Mouse (Mus musculus): ENCODE results near the gene Fam170b.

Gene Fam170b

GRCm38 (mm10) chr14:32833847-32834246, at the start of gene Fam170b:
Gene Fam170b, plus strand, starts transcription at chr14:32833962.
- DNase-seq, result no peak

DNA sequence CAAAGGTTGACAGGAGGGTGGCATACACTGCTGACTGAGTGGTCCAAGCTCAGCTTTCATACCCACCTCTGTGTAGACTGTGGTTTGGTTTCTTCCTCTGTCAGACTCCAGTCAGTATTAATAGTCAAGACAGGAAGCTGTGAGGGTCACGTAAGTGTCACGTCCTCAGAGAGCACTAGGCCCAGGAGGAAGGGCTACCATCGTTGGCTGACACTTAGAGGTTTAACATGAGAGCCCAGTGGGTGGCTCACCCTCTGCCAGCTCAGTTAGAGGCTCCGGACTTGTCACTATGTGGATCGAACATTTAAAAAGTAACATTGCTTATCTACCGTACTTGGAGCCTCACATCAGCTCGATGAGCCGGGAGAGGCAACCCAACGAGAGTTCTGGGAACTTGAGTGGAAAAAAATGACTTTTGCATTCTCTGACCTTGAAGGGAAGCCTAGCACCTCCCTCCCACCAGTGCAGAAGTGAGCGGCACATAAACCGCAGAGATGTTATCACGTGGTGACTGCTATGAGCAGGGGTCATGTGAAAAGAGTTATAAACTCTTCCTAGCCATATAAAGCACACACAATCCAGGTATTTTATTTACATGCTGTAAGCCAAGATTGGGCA, 49.5 kb upstream of the Fam170b start:
- DNase-seq, result no peak

- no peak for DNase-seq
Observed at GRCm38 (mm10) chr14:32784748-32785134, 49.0 kb upstream of the Fam170b start.

DNA sequence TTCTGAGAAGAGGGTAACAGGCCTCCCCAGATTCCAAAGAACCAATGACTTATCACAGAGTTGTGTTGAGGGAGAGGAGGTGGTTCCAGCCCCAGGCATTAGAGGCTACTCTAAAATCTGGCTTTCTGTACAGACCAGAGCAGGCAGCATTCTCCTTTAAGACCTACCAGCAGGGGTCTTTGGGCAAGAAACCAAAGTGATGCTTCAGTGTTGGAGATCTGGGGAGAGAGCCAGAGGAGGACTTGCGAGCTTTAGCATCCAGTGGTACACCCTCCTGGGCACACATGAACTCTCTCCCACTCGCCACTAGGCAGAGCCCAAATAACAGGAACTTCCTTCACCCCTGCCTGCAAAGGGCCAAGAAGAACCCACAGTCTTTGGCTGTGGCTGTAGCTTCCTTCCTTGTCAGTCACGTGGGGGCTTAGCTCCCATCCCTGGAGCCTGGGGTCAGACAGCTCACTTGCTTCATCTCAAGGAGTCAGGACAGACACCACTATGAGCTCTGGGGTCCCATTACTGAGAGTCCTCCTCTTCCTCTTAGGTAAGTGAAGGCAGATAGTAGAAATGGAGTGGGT, 48.1 kb upstream of the Fam170b start, which contains the start of gene Tmem273:
Gene Tmem273 (plus strand): TSS at position 408 of the 575 bp plus-strand sequence.
- peak in 1 of 2 experiments; percentile 4 for DNase-seq

DNA sequence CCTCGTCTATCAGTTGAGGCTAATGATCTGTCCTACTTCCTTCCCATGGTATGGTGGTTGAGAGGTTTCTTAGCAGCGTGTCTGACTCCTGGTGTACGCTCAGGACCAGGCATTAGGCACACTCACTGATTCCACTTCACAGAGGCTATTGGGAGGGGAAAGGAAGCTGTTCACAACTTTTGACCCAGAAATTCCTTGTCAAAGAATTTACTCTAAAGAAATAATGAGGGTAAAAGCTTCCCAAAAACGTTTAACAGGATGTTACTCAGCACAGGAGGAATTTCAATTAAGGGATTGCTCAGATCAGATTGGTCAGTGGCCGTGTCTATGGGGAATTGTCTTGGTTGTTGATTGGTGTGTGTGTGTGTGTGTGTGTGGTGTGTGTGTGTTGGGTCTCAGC, 46.1 kb upstream of the Fam170b start:
- DNase-seq, result no peak

DNA sequence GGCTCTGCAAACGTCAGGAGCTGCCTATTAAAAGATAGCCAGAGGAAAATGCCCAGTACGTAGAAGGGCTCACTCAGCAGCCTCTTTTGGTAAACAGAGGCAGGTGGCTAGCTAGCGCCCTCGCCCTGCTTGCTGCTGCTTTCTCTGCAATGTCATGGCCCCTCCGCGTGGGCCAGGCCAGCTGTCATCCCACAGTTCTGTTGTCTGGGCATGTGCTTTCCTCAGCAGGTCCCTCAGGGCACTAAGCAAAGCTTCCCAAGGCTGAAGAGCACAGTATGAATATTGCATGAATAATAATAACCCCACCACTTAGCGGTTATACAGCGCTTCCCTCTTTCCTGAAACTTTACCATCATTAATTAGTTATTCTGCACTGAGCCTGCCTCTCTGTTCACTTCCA, 37.4 kb upstream of the Fam170b start:
- DNase-seq, result no peak

DNA sequence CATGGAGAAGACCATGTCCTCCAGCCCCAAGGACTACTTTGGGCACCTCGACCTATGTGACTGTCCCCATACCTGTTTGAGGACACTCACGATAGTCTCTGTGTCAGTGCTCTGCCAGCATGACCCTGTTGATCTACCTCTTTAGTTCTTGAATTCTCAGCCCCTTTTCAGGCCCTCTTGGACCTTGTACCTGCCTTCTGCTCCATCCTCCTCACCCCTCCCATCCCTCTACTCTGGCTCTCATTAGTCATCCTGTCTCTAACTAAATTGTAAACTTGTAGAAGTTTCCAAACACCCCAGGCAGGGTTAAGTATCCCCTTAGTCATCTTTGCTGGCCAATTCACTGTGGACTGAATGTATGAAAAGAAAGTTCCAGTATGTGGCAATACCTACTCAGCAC, 36.0 kb upstream of the Fam170b start:
- DNase-seq, result no peak

GRCm38 (mm10) chr14:32798355-32798754, 35.4 kb upstream of the Fam170b start:
- DNase-seq, result no peak

DNA sequence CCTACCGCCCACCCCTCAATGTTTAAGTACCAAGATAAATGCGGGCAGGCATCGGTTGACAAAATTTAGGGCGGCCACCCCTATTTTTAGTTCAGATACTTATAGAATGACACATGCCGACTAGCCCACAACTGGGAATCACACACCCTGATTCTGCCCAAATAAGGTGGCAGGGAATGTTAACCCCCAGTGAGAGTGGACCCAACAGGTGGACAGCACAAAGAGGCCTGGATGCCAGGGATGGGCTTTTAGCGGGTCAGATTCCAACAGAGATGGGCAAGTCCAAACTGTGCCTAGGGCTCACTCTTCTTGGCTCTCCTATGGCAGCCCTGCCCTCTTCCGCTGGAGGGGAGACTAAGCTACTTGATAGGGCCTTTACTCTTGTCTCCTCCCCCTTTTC, 33.7 kb upstream of the Fam170b start:
- DNase-seq, result no peak

GRCm38 (mm10) chr14:32801016-32801661, 32.6 kb upstream of the Fam170b start:
- peak in 1 of 2 experiments; percentile 11 for DNase-seq

- DNase-seq, result no peak
Observed at GRCm38 (mm10) chr14:32801662-32802024, 32.1 kb upstream of the Fam170b start.

DNA sequence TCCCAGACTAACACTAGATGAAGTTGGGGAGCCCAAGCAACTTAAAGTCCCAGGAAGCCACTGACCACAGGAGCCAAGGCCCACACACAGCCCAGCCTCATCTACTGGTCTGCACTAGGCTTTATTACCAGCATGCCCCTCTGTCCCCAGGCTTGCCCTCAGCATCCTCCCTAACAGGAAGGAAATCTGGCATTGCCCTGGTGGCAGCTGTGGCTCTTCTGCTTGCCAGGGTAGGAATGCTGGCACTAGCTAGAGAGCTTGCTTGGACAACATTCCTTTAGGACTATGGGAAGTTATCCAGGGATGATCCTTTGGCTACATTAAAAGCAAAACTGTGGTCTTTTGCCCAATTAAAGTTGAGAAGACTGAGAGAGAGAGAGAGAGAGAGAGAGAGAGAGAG, 23.7 kb upstream of the Fam170b start:
- peak in 1 of 2 experiments; percentile 8 for DNase-seq

DNA sequence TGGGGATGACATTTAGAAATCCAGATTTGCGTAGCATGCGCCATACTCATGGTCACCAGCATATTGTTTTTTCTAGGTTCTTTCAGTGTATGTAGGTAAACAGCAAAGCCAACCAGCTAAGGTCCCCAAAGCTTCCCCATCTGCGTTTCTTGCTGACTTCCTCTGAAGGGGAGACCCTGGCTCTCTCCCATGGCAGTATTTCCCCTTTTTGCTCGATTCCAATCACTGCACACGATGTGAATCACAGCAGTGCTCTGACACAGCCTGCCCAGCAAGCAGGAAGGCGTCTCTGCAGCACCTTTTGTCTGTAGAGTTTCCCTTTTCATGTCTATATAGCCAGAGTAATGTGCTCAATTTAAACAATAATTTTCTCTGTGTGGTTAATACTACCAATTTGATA, 21.3 kb upstream of the Fam170b start:
- DNase-seq, result no peak

- DNase-seq, result no peak
Observed at GRCm38 (mm10) chr14:32814961-32815360, 18.8 kb upstream of the Fam170b start.

DNA sequence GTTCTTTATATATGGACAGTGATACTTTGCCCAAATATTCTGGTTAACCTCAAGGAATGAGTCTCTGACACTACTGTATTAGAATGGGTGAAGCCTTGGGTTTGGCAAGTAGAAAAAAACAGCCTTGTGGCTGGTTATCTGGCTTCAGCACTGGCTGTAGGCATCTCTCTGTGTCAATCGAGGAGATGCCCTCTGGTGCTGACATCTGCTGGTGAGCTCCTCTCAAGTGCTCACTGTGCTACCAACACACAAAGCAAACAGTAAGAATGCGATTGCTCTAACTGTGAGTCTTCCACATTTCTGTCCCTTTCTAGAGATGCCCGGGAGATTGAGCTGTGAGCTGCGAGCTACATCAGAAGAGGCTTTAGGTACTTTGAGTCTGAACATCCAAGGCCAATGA, 17.2 kb upstream of the Fam170b start:
- no peak for DNase-seq

GRCm38 (mm10) chr14:32817258-32817657, 16.5 kb upstream of the Fam170b start:
- DNase-seq, result no peak

DNA sequence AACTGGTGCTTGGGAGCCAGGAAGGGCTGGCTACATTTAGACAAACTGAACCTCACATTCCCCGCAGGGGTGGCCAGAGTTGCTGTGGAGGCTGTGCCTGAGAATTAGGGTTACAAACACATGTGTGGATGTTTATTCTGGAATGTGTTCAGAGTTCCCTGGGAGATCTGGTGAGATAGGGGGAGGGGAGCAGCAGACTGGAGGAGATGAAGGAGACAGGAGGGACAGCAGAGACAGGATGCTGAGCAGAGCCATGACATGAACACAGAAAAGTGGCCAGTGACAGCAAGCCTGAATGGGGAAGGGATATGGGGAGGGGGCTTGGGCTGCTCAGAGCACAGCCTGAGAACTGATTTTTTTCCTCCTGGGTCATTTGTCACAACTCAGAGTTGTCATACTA, 14.5 kb upstream of the Fam170b start:
- no peak for DNase-seq

GRCm38 (mm10) chr14:32822812-32823211, 10.9 kb upstream of the Fam170b start:
- DNase-seq, result no peak

DNA sequence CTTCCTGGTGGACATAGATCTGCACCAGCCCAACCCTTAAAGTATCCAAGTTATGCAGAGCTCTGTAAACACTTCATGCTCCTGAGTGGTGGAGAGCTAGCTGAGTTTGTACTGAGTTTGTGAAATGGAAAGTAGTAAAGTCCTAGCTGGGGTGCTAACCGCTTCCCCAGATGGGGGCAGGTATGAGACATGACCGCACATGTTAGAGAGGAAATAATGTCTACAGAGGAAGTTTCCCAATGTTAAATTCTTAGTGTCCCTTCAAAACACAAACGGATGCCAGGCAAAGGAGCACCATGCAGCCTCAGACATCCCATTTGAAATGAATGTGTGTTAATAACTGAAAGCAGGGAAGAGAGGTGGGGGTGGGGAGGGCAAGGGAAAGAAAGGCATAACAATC, 9.9 kb upstream of the Fam170b start:
- no peak for DNase-seq

DNA sequence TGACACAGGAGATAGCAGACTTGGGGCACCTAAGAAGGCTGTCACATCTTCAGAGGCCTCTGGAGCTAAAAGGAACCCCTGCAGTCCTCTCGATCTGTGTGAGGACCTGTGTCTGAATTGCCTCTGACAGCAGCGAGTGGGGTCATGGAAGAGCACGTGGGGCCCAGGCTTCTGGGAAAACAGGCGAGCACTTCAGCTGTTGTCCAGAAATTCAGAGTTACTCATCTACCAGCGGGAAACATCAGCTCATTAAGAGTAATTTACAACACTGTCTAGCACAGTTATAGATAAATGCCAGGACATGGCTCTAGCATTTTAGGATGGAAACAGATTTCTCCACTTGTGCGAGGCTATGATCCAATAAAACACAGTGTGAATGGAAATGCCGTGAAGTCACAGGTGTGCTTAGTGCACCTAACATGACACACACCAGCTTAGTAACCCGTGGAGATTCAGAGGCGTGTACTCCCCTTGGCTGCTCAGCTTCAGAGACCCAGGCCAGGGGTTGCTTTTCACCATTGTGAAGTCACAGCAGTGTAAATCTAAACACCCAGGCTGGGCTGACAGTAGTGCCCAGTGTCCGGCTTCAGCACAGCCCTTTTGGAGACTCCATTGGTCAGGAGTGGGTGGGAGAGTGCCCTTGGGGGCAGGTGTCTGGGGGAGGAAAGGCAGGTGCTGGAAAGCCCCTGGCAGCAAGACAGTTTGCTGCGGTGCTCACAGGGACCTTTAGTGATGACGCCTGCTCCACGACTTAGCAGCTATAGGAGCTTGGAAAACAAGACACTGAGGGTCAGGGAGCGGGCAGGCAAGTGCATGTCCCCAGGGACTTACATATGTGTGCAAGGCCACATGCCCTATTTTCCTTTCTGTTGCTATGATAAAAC, 9.3 kb upstream of the Fam170b start:
- no peak for DNase-seq

- no peak for DNase-seq
Observed at GRCm38 (mm10) chr14:32825426-32826032, 8.2 kb upstream of the Fam170b start.

DNA sequence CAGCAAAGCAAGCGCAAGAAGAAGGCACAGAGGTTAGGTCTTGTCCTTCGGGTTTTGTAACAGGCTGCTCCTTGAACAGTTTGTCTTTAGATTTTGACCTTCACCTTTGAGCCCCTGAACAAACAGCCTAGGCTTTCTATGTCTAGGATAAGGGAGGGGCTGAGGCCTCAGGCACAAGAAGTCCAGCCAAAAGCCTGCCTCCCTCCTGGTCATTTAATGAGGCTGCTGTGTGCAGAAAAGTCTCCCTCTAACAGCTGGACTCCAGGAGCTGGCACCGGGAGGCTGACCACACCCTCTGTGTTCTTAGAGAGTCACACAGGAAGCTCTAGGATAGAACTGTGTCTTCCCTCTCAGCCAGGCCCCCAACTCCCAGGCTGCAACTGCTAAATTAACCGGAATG, 6.6 kb upstream of the Fam170b start:
- DNase-seq, result no peak

Data from cerebellum, postnatal 25 days (tissue).